Mouse (Mus musculus) neural tube, embryonic 13.5 days (tissue): ENCODE data around the gene Clec2d. TPM values are rescaled to one million over a fixed set of nuclear protein-coding genes. Genes with fewer than 3 reads are reported as not detected.

Experiments
- ATAC-seq: fragments of 200-750 bp; cut with Nextera tagmentation; 2 replicates; pipeline ENCODE4 v1.8.0; 2017; ENCODE audit warnings: low read depth, mild to moderate bottlenecking, moderate TSS enrichment, moderate library complexity
- H3K27ac ChIP-seq: fragments of 300-500 bp; sonication (generic); replicated peaks from 2 replicates; pipeline ENCODE4 v1.5.1; 2015; ENCODE audit warnings: moderate library complexity, mild to moderate bottlenecking, inconsistent platforms
- H3K27me3 ChIP-seq: fragments of 300-500 bp; sonication (generic); 2 replicates; pipeline ENCODE4 v1.6.1; 2015; ENCODE audit warnings: mild to moderate bottlenecking, inconsistent platforms
- H3K36me3 ChIP-seq: fragments of 300-500 bp; sonication (generic); 2 replicates; pipeline ENCODE4 v1.6.1; 2015; ENCODE audit warnings: mild to moderate bottlenecking, inconsistent platforms
- H3K4me1 ChIP-seq: fragments of 300-500 bp; sonication (generic); replicated peaks from 2 replicates; pipeline ENCODE4 v1.6.1; 2015; ENCODE audit warnings: inconsistent platforms
- H3K4me2 ChIP-seq: fragments of 300-500 bp; sonication (generic); 2 replicates; pipeline ENCODE4 v1.6.1; 2015; ENCODE audit warnings: inconsistent platforms, mild to moderate bottlenecking, moderate library complexity
- H3K4me3 ChIP-seq: fragments of 300-500 bp; sonication (generic); 2 replicates; pipeline ENCODE4 v1.5.1; 2015; ENCODE audit warnings: mild to moderate bottlenecking, inconsistent platforms
- H3K9ac ChIP-seq: fragments of 300-500 bp; sonication (generic); 2 replicates; pipeline ENCODE4 v1.6.1; 2015; ENCODE audit warnings: moderate library complexity, mild to moderate bottlenecking, inconsistent platforms
- H3K9me3 ChIP-seq: fragments of 300-500 bp; sonication (generic); 2 replicates; pipeline ENCODE4 v1.6.1; 2016; ENCODE audit warnings: inconsistent platforms
- WGBS: fragments of 180-500 bp; shearing (Covaris S2); methylation state at CpG from one replicate; pipeline ENCODE4 v1.1.7; 2015; 5-methylcytosine and 5-hydroxymethylcytosine counted together
- microRNA-seq: library from miRNA; unstranded; fragments of <30 nt; microRNA quantifications from one replicate; pipeline ENCODE4, GENCODE M21; 2016
- polyA plus RNA-seq: library from polyadenylated mRNA; unstranded; fragments of >200 nt; fragmentation: Nextera tagmentation; extraction: Ambion mirVana; gene quantifications from 2 replicates; pipeline ENCODE4 v1.2.1, GENCODE M21; 2015

Gene Clec2d
- polyA plus RNA-seq, 1 experiment from 2014 or later: not detected

- Histone ChIP-seq H3K9me3 (no peaks in the 10 kb centered on the region), H3K4me1 (no peaks in the 10 kb centered on the region; the same call in 1 of the 2 replicates), H3K9ac (no peak overlapping the region), H3K36me3 (no peaks in the 10 kb centered on the region), H3K4me2 (no peak overlapping the region), H3K4me3 (no peak overlapping the region), H3K27ac (no peak overlapping the region), H3K27me3 (no peaks in the 10 kb centered on the region)
- no peak for ATAC-seq
- WGBS: 84% methylated on average over 5 of the region's 5 CpGs
These were observed 51.8 kb downstream of the Clec2d start for GRCm38 (mm10) chr6:129232005-129232841.

GRCm38 (mm10) chr6:129232842-129233205 is 52.4 kb downstream of the Clec2d start:
- Histone ChIP-seq H3K36me3 (no peaks in the 10 kb centered on the region), H3K4me1 (peaks cover 3% of the 10 kb centered on the region; the same call in 1 of the 2 replicates), H3K27me3 (no peaks in the 10 kb centered on the region), H3K4me2 (no peak overlapping the region), H3K27ac (no peak overlapping the region), H3K9ac (no peak overlapping the region), H3K4me3 (no peak overlapping the region), H3K9me3 (no peaks in the 10 kb centered on the region)
- WGBS: 84% methylated on average over 9 of the region's 9 CpGs
- no peak for ATAC-seq

- WGBS: 88% methylated on average over 6 of the region's 6 CpGs
- no peak overlapping the region for H3K9ac ChIP-seq
- no peak overlapping the region for H3K4me3 ChIP-seq
- peaks cover 3% of the 10 kb centered on the region; the same call in 1 of the 2 replicates for H3K4me1 ChIP-seq
- H3K9me3 ChIP-seq: no peaks in the 10 kb centered on the region
- ATAC-seq: no peak
- H3K36me3 ChIP-seq: no peaks in the 10 kb centered on the region
- H3K4me2 ChIP-seq: no peak overlapping the region
- H3K27ac ChIP-seq: no peak overlapping the region
- no peaks in the 10 kb centered on the region for H3K27me3 ChIP-seq
These were observed 53.0 kb downstream of the Clec2d start for GRCm38 (mm10) chr6:129233366-129233954.

GRCm38 (mm10) chr6:129233955-129234369 is 53.5 kb downstream of the Clec2d start:
- no peaks in the 10 kb centered on the region for H3K27me3 ChIP-seq
- no peak overlapping the region for H3K27ac ChIP-seq
- WGBS: 91% methylated on average over 11 of the region's 18 CpGs
- H3K9ac ChIP-seq: no peak overlapping the region
- H3K36me3 ChIP-seq: no peaks in the 10 kb centered on the region
- no peak overlapping the region for H3K4me2 ChIP-seq
- ATAC-seq: no peak
- H3K9me3 ChIP-seq: no peaks in the 10 kb centered on the region
- H3K4me3 ChIP-seq: no peak overlapping the region
- H3K4me1 ChIP-seq: peaks cover 3% of the 10 kb centered on the region; the same call in 1 of the 2 replicates

GRCm38 (mm10) chr6:129234456-129235360 is 54.3 kb downstream of the Clec2d start:
- Histone ChIP-seq H3K9me3 (no peaks in the 10 kb centered on the region), H3K36me3 (no peaks in the 10 kb centered on the region), H3K4me3 (no peak overlapping the region), H3K27me3 (no peaks in the 10 kb centered on the region), H3K4me1 (peaks cover 3% of the 10 kb centered on the region; the same call in 1 of the 2 replicates), H3K9ac (no peak overlapping the region), H3K4me2 (no peak overlapping the region), H3K27ac (no peak overlapping the region)
- no peak for ATAC-seq
- 75% methylated on average over 8 of the region's 8 CpGs for WGBS

GRCm38 (mm10) chr6:129235855-129236461 is 55.5 kb downstream of the Clec2d start:
- no peaks in the 10 kb centered on the region for H3K27me3 ChIP-seq
- WGBS: 89% methylated on average over 5 of the region's 5 CpGs
- H3K4me3 ChIP-seq: no peak overlapping the region
- no peak overlapping the region for H3K9ac ChIP-seq
- no peaks in the 10 kb centered on the region for H3K36me3 ChIP-seq
- no peak overlapping the region for H3K4me2 ChIP-seq
- no peak overlapping the region for H3K27ac ChIP-seq
- peaks cover 3% of the 10 kb centered on the region; the same call in 1 of the 2 replicates for H3K4me1 ChIP-seq
- ATAC-seq: no peak
- no peaks in the 10 kb centered on the region for H3K9me3 ChIP-seq

Small RNA genes within 50 kb of the gene (microRNA-seq; reads per million reads assigned to microRNA genes)
- not detected for gene Gm27514

Other genes with a start within 250 kb of the Clec2d start
- not detected in 2 replicates for gene Clec2g, start 246.2 kb upstream of the Clec2d start, polyA plus RNA-seq
- gene Klrb1f, start 134.7 kb upstream of the Clec2d start, polyA plus RNA-seq: 0.34 and 0.45 TPM in 2 replicates
- not detected in 2 replicates for gene Clec2e, start 79.7 kb upstream of the Clec2d start, polyA plus RNA-seq
- gene Cd69, start 94.8 kb downstream of the Clec2d start, polyA plus RNA-seq: not detected in 2 replicates
- not detected in 2 replicates for gene 4922502D21Rik, start 151.2 kb downstream of the Clec2d start, polyA plus RNA-seq
- 0.50 and 0.58 TPM in 2 replicates for gene Clec12a, start 162.1 kb downstream of the Clec2d start, polyA plus RNA-seq
- not detected in 2 replicates for gene Clec12b, start 205.3 kb downstream of the Clec2d start, polyA plus RNA-seq
- gene Clec1b, start 216.7 kb downstream of the Clec2d start, polyA plus RNA-seq: 2.0 and 3.0 TPM in 2 replicates
- gene Clec9a, start 228.2 kb downstream of the Clec2d start, polyA plus RNA-seq: 0.25 and 0.26 TPM in 2 replicates